Mouse (Mus musculus) ES-E14 (cell line): ENCODE results near the gene 1700020L24Rik. TPM values are rescaled to one million over a fixed set of nuclear protein-coding genes. Genes with fewer than 3 reads are reported as not detected.
A peak's percentile ranks its signal among the peaks of the same experiment; 100 is the strongest.

Experiments
- DNase-seq: peaks from one replicate; pipeline ENCODE4 v3.0.0-alpha.2; 2013; ENCODE audit warnings: low read depth, low spot score
- H3K27ac ChIP-seq: 2 replicates; pipeline ENCODE4 v1.5.1; 2012; ENCODE audit warnings: low read depth, mild to moderate bottlenecking, low read length, moderate library complexity, mixed read lengths; ENCODE audit not compliant: poor library complexity, insufficient read depth, severe bottlenecking
- H3K36me3 ChIP-seq: 2 replicates; pipeline ENCODE4 v1.6.1; 2012; ENCODE audit warnings: mild to moderate bottlenecking, low read length, moderate library complexity, mixed read lengths; ENCODE audit not compliant: control insufficient read depth, poor library complexity, insufficient read depth, severe bottlenecking
- H3K4me1 ChIP-seq, 2 experiments: fragments of 150-350 bp in 1 of 2; sonication (generic) in 1 of 2; 2 replicates each; pipeline ENCODE4 v1.6.1; 2012; ENCODE audit warnings: low read length in 2 of 2, mild to moderate bottlenecking in 1 of 2, mixed read lengths in 1 of 2; ENCODE audit not compliant: control insufficient read depth in 2 of 2, insufficient read depth in 2 of 2, poor library complexity in 1 of 2
- H3K4me3 ChIP-seq, 2 experiments: fragments of 150-350 bp in 1 of 2; sonication (generic) in 1 of 2; 2 replicates each; pipeline ENCODE4 v1.5.1; 2012; ENCODE audit warnings: low read length in 2 of 2, low read depth in 1 of 2, mild to moderate bottlenecking in 1 of 2, mixed read lengths in 1 of 2; ENCODE audit not compliant: insufficient read depth in 1 of 2, poor library complexity in 1 of 2, severe bottlenecking in 1 of 2
- H3K9ac ChIP-seq: 2 replicates; pipeline ENCODE4 v1.6.1; 2012; ENCODE audit warnings: low read depth, mild to moderate bottlenecking, low read length, mixed read lengths; ENCODE audit not compliant: poor library complexity, insufficient read depth, severe bottlenecking
- H3K9me3 ChIP-seq: fragments of 150-350 bp; sonication (generic); 2 replicates; pipeline ENCODE4 v1.6.1; 2012; ENCODE audit warnings: low read depth, mild to moderate bottlenecking, low read length; ENCODE audit not compliant: control insufficient read depth, insufficient read depth
- CHD2 ChIP-seq: IDR thresholded peaks from 2 replicates; pipeline ENCODE4 v1.6.1; 2014; ENCODE audit warnings: mild to moderate bottlenecking, low read depth, low read length, inconsistent platforms
- HCFC1 ChIP-seq: IDR thresholded peaks from 2 replicates; pipeline ENCODE4 v1.6.1; 2012; ENCODE audit warnings: low read length, inconsistent platforms, borderline replicate concordance; ENCODE audit not compliant: insufficient read depth
- MAFK ChIP-seq: IDR thresholded peaks from 2 replicates; pipeline ENCODE4 v1.6.1; 2014; ENCODE audit warnings: mild to moderate bottlenecking, low read depth, low read length, inconsistent platforms; ENCODE audit not compliant: insufficient read depth
- ZC3H11A ChIP-seq: IDR thresholded peaks from 2 replicates; pipeline ENCODE4 v1.6.1; 2012; ENCODE audit warnings: low read depth, mild to moderate bottlenecking, inconsistent platforms, low read length, borderline replicate concordance
- ZNF384 ChIP-seq: IDR thresholded peaks from 2 replicates; pipeline ENCODE4 v1.6.1; 2012; ENCODE audit warnings: low read depth, low read length, inconsistent platforms
- in situ Hi-C, 2 experiments: fragments of 600-800 bp; cut with MboI; formaldehyde crosslinking; loops; one replicate each; pipeline ENCODE4 v1.15.1; 2025; ENCODE audit warnings: low sequenced_read_pairs in 2 of 2, inconsistent platforms in 1 of 2; ENCODE audit not compliant: unreplicated experiment in 2 of 2
- total RNA-seq: library from RNA; depleted of rRNA; stranded (reverse); fragments of 300-350 nt; gene quantifications from 2 replicates; pipeline ENCODE4 v1.2.3, GENCODE M21; 2012

The 1700020L24Rik gene
- total RNA-seq, 1 experiment = 0.36 TPM

DNA sequence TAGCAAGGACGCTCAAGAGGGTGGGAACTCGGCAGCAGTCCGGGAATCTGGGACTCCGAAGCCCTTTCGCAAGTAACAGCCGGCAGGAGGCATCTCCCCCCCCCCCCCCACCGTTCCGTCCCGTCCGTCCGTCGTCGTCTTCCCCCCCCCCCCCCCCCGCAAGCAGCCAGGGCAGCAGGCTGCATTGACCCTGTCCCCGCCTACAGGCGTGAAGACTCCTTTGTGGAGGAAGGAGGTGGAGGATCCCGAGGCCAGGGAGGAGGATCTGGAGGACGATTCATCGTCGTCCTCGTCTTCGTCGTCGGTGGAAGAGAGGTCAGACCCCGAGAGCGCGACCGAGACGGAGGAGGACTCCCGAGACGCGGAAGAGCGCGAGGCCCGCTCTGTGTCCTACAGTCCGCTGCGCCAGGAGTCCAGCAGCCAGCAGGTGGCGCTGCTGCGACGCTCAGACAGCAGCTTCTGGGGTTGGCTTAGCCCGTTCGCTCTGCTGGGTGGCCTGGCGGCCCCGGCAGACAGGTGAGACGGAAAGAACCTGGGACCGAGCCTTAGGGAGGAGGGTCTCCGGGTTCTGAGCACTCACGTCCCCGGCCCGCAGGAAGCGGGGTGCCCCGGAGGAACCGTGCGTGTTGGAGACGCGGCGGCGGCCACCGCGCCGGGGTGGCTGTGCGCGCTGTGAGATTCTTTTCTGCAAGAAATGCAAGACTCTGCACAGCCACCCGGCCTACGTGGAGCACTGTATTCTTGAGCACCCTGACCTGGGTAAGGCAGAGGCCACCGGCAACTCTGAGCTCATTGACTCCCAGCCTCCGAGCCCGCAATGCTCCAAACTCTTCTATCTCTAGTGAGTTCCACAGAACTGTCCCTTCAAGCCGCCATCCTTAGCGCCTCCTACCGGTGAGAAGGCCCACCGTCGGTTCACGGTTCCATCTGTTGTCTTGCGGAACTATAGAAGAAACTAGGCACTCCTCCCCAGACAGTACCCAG lies 2.9 kb downstream of the 1700020L24Rik start:
- Histone ChIP-seq H3K9me3 (no peaks in the 10 kb centered on the region), H3K27ac (no peak overlapping the region), H3K4me1 (peaks cover 0 to 10% of the 10 kb centered on the region in 2 experiments; a peak in 2 of 4 replicates), H3K9ac (peak overlapping the region; percentile 71), H3K36me3 (0 out of 2 replicates have a peak, but pooled peaks cover 2% of the 10 kb centered on the region), H3K4me3 (peak overlapping the region; percentile 66 to 76)
- in situ Hi-C loops = no loop called here
- TF ChIP-seq ZC3H11A (peak; percentile 16; the same call in 1 of the 2 replicates), HCFC1 (no peak)
- peak; percentile 91 for DNase-seq

DNA sequence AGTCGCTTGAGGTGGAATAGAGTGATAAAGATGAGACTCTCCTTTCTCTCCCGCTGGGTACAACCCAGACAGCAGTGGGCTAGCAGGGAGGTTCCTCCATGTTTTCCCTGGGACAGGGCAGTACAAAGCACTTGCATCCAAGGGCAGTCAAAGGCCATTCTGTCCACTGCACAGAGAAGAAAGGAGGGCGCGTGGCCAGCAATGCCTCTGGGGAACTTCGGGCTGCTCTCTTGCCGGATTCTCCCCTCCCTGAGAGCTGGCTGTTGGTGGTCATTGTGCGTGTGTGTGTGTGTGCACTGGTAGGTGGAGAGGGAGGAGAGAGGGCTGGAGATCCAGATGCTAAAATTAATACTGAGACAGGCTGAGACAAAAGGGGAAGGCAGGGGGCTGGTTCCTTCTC lies 3.8 kb downstream of the 1700020L24Rik start:
- H3K36me3 ChIP-seq = 0 out of 2 replicates have a peak, but pooled peaks cover 2% of the 10 kb centered on the region
- no peak for DNase-seq
- H3K4me1 ChIP-seq = peaks cover 0 to 10% of the 10 kb centered on the region in 2 experiments; a peak in 2 of 4 replicates
- no peak overlapping the region for H3K9ac ChIP-seq
- H3K27ac ChIP-seq = no peak overlapping the region
- H3K4me3 ChIP-seq = no peak overlapping the region
- TF ChIP-seq ZNF384 (no peak), ZC3H11A (no peak), CHD2 (no peak), MAFK (no peak), HCFC1 (no peak)
- no peaks in the 10 kb centered on the region for H3K9me3 ChIP-seq
- in situ Hi-C loops = no loop called here

DNA sequence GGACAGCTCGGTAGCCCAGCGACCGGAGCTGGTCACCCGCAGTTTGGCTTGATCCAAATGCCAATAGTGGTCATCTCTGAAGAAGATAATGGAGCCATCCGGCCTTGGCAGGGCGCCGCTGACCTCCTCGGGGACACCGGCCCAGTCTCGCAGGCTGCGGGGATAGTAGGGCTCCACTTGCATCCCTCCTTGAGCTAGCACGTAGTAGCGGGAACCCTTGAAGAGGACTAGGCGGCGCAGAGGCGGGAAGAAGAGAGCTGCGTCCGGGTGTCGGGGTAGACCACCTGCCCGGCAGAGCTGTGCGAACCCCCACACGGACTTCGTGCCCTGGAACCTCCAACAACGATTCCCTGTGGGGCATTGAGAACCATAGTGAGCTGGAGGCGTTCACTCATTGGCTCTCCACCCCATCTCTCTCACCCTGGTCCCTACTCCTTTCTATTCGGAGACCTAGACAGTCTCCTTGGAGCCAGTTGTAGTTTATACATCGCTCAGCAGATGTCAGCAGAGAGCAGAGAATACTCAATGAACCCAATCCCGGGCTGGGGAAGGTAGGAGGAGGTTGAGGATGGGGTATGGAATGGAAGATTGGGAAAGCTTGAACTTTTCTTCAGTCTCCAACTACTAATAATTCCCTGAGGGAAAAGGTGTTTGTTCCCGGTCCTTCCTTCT lies 5.3 kb downstream of the 1700020L24Rik start:
- Histone ChIP-seq H3K9me3 (no peaks in the 10 kb centered on the region), H3K36me3 (0 out of 2 replicates have a peak, but pooled peaks cover 2% of the 10 kb centered on the region), H3K4me1 (peaks cover 0 to 18% of the 10 kb centered on the region in 2 experiments; a peak in 2 of 4 replicates), H3K27ac (no peak overlapping the region), H3K4me3 (peak overlapping the region; percentile 43 to 49; a peak in 3 of 4 replicates), H3K9ac (peak overlapping the region; percentile 9; the same call in 1 of the 2 replicates)
- DNase-seq = peak; percentile 91
- TF ChIP-seq ZNF384 = no peak
- TF ChIP-seq ZC3H11A = peak; percentile 42; the same call in 1 of the 2 replicates
- 0 out of 2 replicates have a peak, but pooled peaks have one; percentile 19 for TF ChIP-seq MAFK
- in situ Hi-C loops = no loop called here

DNA sequence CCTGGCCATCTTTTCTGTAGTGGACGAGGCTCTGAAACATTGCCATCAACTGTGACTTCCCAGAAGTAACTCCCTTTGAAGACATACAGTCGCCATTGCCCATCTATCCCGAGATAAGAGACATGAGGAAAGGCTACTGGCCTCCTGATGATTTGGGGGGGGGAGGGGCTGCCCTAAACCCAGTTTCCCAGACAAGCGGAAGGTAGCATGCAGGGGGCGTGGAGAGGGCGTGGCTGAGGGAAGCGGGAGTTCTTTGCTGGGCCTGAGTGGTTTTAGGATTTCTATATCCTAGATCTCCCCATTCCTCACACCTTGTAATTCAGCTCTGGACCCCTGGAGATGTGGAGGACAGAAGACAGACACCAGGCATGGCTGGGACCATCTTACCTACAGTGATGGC lies 6.3 kb downstream of the 1700020L24Rik start:
- Histone ChIP-seq H3K4me3 (peak overlapping the region in 1 of 2 experiments; percentile 61; a peak in 1 of 4 replicates), H3K27ac (no peak overlapping the region), H3K36me3 (0 out of 2 replicates have a peak, but pooled peaks cover 2% of the 10 kb centered on the region), H3K9ac (no peak overlapping the region), H3K9me3 (no peaks in the 10 kb centered on the region), H3K4me1 (peaks cover 4 to 21% of the 10 kb centered on the region in 2 experiments)
- no peak for TF ChIP-seq MAFK
- TF ChIP-seq ZC3H11A = no peak
- TF ChIP-seq ZNF384 = no peak
- TF ChIP-seq HCFC1 = no peak
- no peak for TF ChIP-seq CHD2
- DNase-seq = no peak
- in situ Hi-C loops = no loop called here
